Mouse (Mus musculus): ENCODE measurements at regions not wholly inside any gene's neighbourhood (a gene's known extent, or its start where the extent isn't known, plus 50 kb on each side); places are given as distances from the start of the nearest gene placed in this dataset.
"Not testable (repeated sequence)": the region's sequence is repeated elsewhere in the genome, so short reads cannot be mapped to it uniquely, and the experiment has no call there.

GRCm38 (mm10) chr14:53430130-53430529, 823.8 kb downstream of the Dad1 start:
- ATAC-seq (replicated peaks; ENCODE audit: insufficient number of reproducible peaks, low FRiP score, low TSS enrichment, poor library complexity, severe bottlenecking) = not testable (repeated sequence)

GRCm38 (mm10) chr14:53428447-53428846, 825.5 kb downstream of the Dad1 start:
- not testable (repeated sequence) for ATAC-seq (replicated peaks; ENCODE audit: insufficient number of reproducible peaks, low FRiP score, low TSS enrichment, poor library complexity, severe bottlenecking)

GRCm38 (mm10) chr14:53427636-53428035, 826.3 kb downstream of the Dad1 start:
- ATAC-seq (replicated peaks; ENCODE audit: insufficient number of reproducible peaks, low FRiP score, low TSS enrichment, poor library complexity, severe bottlenecking) = not testable (repeated sequence)

- ATAC-seq (replicated peaks; ENCODE audit: insufficient number of reproducible peaks, low FRiP score, low TSS enrichment, poor library complexity, severe bottlenecking) = not testable (repeated sequence)
Observed at GRCm38 (mm10) chr14:53416955-53417354, 836.9 kb downstream of the Dad1 start.

- ATAC-seq (replicated peaks; ENCODE audit: insufficient number of reproducible peaks, low FRiP score, low TSS enrichment, poor library complexity, severe bottlenecking) = not testable (repeated sequence)
Observed at GRCm38 (mm10) chr14:53407500-53408227, 846.2 kb downstream of the Dad1 start.

GRCm38 (mm10) chr14:53390307-53390706, 863.6 kb downstream of the Dad1 start:
- ATAC-seq (replicated peaks; ENCODE audit: insufficient number of reproducible peaks, low FRiP score, low TSS enrichment, poor library complexity, severe bottlenecking) = not testable (repeated sequence)

- ATAC-seq (replicated peaks; ENCODE audit: insufficient number of reproducible peaks, low FRiP score, low TSS enrichment, poor library complexity, severe bottlenecking) = not testable (repeated sequence)
Observed at GRCm38 (mm10) chr14:53374591-53374990, 879.0 kb upstream of the Olfr1507 start.

- not testable (repeated sequence) for ATAC-seq (replicated peaks; ENCODE audit: insufficient number of reproducible peaks, low FRiP score, low TSS enrichment, poor library complexity, severe bottlenecking)
Observed at GRCm38 (mm10) chr14:53373777-53374468, 878.4 kb upstream of the Olfr1507 start.

- ATAC-seq (replicated peaks; ENCODE audit: insufficient number of reproducible peaks, low FRiP score, low TSS enrichment, poor library complexity, severe bottlenecking) = no peak
Observed at GRCm38 (mm10) chr14:53369776-53370175, 874.2 kb upstream of the Olfr1507 start.

GRCm38 (mm10) chr14:53367420-53367819, 871.9 kb upstream of the Olfr1507 start:
- ATAC-seq (replicated peaks; ENCODE audit: insufficient number of reproducible peaks, low FRiP score, low TSS enrichment, poor library complexity, severe bottlenecking) = not testable (repeated sequence)

GRCm38 (mm10) chr14:53363995-53364394, 868.4 kb upstream of the Olfr1507 start:
- not testable (repeated sequence) for ATAC-seq (replicated peaks; ENCODE audit: insufficient number of reproducible peaks, low FRiP score, low TSS enrichment, poor library complexity, severe bottlenecking)

GRCm38 (mm10) chr14:53362054-53362453, 866.5 kb upstream of the Olfr1507 start:
- not testable (repeated sequence) for ATAC-seq (replicated peaks; ENCODE audit: insufficient number of reproducible peaks, low FRiP score, low TSS enrichment, poor library complexity, severe bottlenecking)

- not testable (repeated sequence) for ATAC-seq (replicated peaks; ENCODE audit: insufficient number of reproducible peaks, low FRiP score, low TSS enrichment, poor library complexity, severe bottlenecking)
Observed at GRCm38 (mm10) chr14:53357498-53357897, 861.9 kb upstream of the Olfr1507 start.

GRCm38 (mm10) chr14:53356783-53357182, 861.2 kb upstream of the Olfr1507 start:
- not testable (repeated sequence) for ATAC-seq (replicated peaks; ENCODE audit: insufficient number of reproducible peaks, low FRiP score, low TSS enrichment, poor library complexity, severe bottlenecking)

- not testable (repeated sequence) for ATAC-seq (replicated peaks; ENCODE audit: insufficient number of reproducible peaks, low FRiP score, low TSS enrichment, poor library complexity, severe bottlenecking)
Observed at GRCm38 (mm10) chr14:53351457-53351856, 855.9 kb upstream of the Olfr1507 start.

GRCm38 (mm10) chr14:53350780-53351179, 855.2 kb upstream of the Olfr1507 start:
- ATAC-seq (replicated peaks; ENCODE audit: insufficient number of reproducible peaks, low FRiP score, low TSS enrichment, poor library complexity, severe bottlenecking) = 0 out of 2 replicates have a peak, but pooled peaks have one; percentile 35

- not testable (repeated sequence) for ATAC-seq (replicated peaks; ENCODE audit: insufficient number of reproducible peaks, low FRiP score, low TSS enrichment, poor library complexity, severe bottlenecking)
Observed at GRCm38 (mm10) chr14:53349111-53349510, 853.6 kb upstream of the Olfr1507 start.

GRCm38 (mm10) chr14:53345568-53345967, 850.0 kb upstream of the Olfr1507 start:
- 0 out of 2 replicates have a peak, but pooled peaks have one; percentile 43 for ATAC-seq (replicated peaks; ENCODE audit: insufficient number of reproducible peaks, low FRiP score, low TSS enrichment, poor library complexity, severe bottlenecking)

- ATAC-seq (replicated peaks; ENCODE audit: insufficient number of reproducible peaks, low FRiP score, low TSS enrichment, poor library complexity, severe bottlenecking) = not testable (repeated sequence)
Observed at GRCm38 (mm10) chr14:53343849-53344248, 848.3 kb upstream of the Olfr1507 start.

GRCm38 (mm10) chr14:53339167-53339566, 843.6 kb upstream of the Olfr1507 start:
- ATAC-seq (replicated peaks; ENCODE audit: insufficient number of reproducible peaks, low FRiP score, low TSS enrichment, poor library complexity, severe bottlenecking) = not testable (repeated sequence)

Measured in monocyte, adult 5-6 weeks (primary cell).